Comparison of ENCODE assay signal across 14 mouse cellular contexts in genomic region chr16:93328680-93329395, GRCm38 (mm10).
DNase-seq lines count a peak whose midpoint lies in the region; ATAC-seq and TF ChIP-seq lines count a peak whose summit lies in the region.
"Had no signal": no experiment of that assay in that cellular context is flagged by ENCODE, and none has a peak within 500 bp of the region (broad histone marks: within the 10 kb centered on the region; RNA-seq: fewer than 3 reads in every experiment).

No protein-coding gene starts in this region.

- intact Hi-C loops in heart, adult 2 months (cut with DNase I), result no loop called here
- intact Hi-C loops in heart, postnatal 10 days (cut with DNase I), result no loop called here

- TF ChIP-seq POLR2A in heart, adult 2 months (IDR thresholded peaks at IDR 0.05; ENCODE audit: insufficient read depth, low read depth, low read length), result no peak

- no peak for TF ChIP-seq EP300 in heart, adult 2 months (IDR thresholded peaks at IDR 0.05; ENCODE audit: insufficient read depth, low read depth, low read length)

- ATAC-seq in heart, embryonic 12.5 days (ENCODE audit: insufficient number of reproducible peaks, low FRiP score), result no peak
- ATAC-seq in Patski, result peak; percentile 44
- ATAC-seq in embryonic facial prominence, embryonic 11.5 days (replicated peaks; ENCODE audit: insufficient number of reproducible peaks, low FRiP score, low TSS enrichment, low read depth), result no peak
- no peak for ATAC-seq in limb, embryonic 13.5 days (ENCODE audit: low FRiP score, low read depth)
- ATAC-seq: hindbrain, embryonic 16.5 days had no signal

- no peak overlapping the region for H3K27ac ChIP-seq in heart, embryonic 12.5 days (ENCODE audit: poor library complexity, severe bottlenecking)
- no peak overlapping the region for H3K27ac ChIP-seq in heart, adult 2 months
- H3K27ac ChIP-seq in embryonic facial prominence, embryonic 11.5 days (replicated peaks; ENCODE audit: low read depth, low read length), result no peak overlapping the region
- no peak overlapping the region for H3K27ac ChIP-seq in limb, embryonic 13.5 days

- CTCF ChIA-PET in Patski (lab: Charles Lee), result no interaction called here

- H3K36me3 ChIP-seq in heart, embryonic 12.5 days, result no peaks in the 10 kb centered on the region
- H3K36me3 ChIP-seq in heart, adult 2 months (ENCODE audit: control insufficient read depth, insufficient read depth, low read length), result no peaks in the 10 kb centered on the region
- no peaks in the 10 kb centered on the region for H3K36me3 ChIP-seq in embryonic facial prominence, embryonic 11.5 days (replicated peaks; ENCODE audit: control insufficient read depth, insufficient read depth, low read depth, low read length)
- no peaks in the 10 kb centered on the region for H3K36me3 ChIP-seq in limb, embryonic 13.5 days

- H3K27me3 ChIP-seq in heart, embryonic 12.5 days (replicated peaks), result peaks cover 39% of the 10 kb centered on the region
- no peaks in the 10 kb centered on the region for H3K27me3 ChIP-seq in heart, adult 2 months (ENCODE audit: control insufficient read depth, insufficient read depth, low read length)
- no peaks in the 10 kb centered on the region for H3K27me3 ChIP-seq in Patski
- no peaks in the 10 kb centered on the region for H3K27me3 ChIP-seq in embryonic facial prominence, embryonic 11.5 days (ENCODE audit: control insufficient read depth, insufficient read depth, low read length)
- peaks cover 6% of the 10 kb centered on the region; the same call in 1 of the 2 replicates for H3K27me3 ChIP-seq in limb, embryonic 13.5 days

- H3K4me2 ChIP-seq in heart, embryonic 12.5 days, result peak overlapping the region; percentile 23; the same call in 1 of the 2 replicates
- H3K4me2 ChIP-seq in embryonic facial prominence, embryonic 11.5 days (ENCODE audit: low read depth, low read length), result 0 out of 2 replicates have a peak overlapping the region, but pooled peaks have one; percentile 4
- peak overlapping the region; percentile 35 for H3K4me2 ChIP-seq in limb, embryonic 13.5 days (replicated peaks)

- no peaks in the 10 kb centered on the region for H3K79me2 ChIP-seq in heart, adult 2 months (replicated peaks; ENCODE audit: control insufficient read depth, insufficient read depth, low read length)

- 20% methylated on average over 13 of the region's 13 CpGs for WGBS in heart, embryonic 12.5 days
- WGBS in heart, adult 2 months, result 28% methylated on average over 13 of the region's 13 CpGs
- whole genome bisulfite sequencing in embryonic facial prominence, embryonic 11.5 days, result 25% methylated on average over 13 of the region's 13 CpGs
- WGBS in limb, embryonic 13.5 days, result 21% methylated on average over 13 of the region's 13 CpGs

- TF ChIP-seq CTCF in heart, adult 2 months (IDR thresholded peaks at IDR 0.05), result no peak
- TF ChIP-seq CTCF in Patski (IDR thresholded peaks at IDR 0.05), result no peak

- in situ Hi-C loops in Patski (cut with MboI; ENCODE audit: low pct_unique_long_range_greater_than_20kb), result no loop called here

- no peak overlapping the region for H3K4me3 ChIP-seq in heart, embryonic 12.5 days
- no peak overlapping the region for H3K4me3 ChIP-seq in heart, adult 2 months
- H3K4me3 ChIP-seq in embryonic facial prominence, embryonic 11.5 days (ENCODE audit: low read depth, low read length), result no peak overlapping the region
- H3K4me3 ChIP-seq in limb, embryonic 13.5 days, result no peak overlapping the region

- no peaks in the 10 kb centered on the region for H3K9me3 ChIP-seq in heart, embryonic 12.5 days (replicated peaks)
- no peaks in the 10 kb centered on the region for H3K9me3 ChIP-seq in embryonic facial prominence, embryonic 11.5 days (replicated peaks; ENCODE audit: control insufficient read depth, low read length)
- H3K9me3 ChIP-seq in limb, embryonic 13.5 days, result 0 out of 2 replicates have a peak, but pooled peaks cover 5% of the 10 kb centered on the region

- H3K4me1 ChIP-seq in heart, embryonic 12.5 days (replicated peaks), result peaks cover 10% of the 10 kb centered on the region
- no peaks in the 10 kb centered on the region for H3K4me1 ChIP-seq in heart, adult 2 months (ENCODE audit: control insufficient read depth, insufficient read depth, low read length)
- H3K4me1 ChIP-seq in embryonic facial prominence, embryonic 11.5 days (ENCODE audit: control insufficient read depth, insufficient read depth, low read length), result no peaks in the 10 kb centered on the region; the same call in 1 of the 2 replicates
- peaks cover 11% of the 10 kb centered on the region for H3K4me1 ChIP-seq in limb, embryonic 13.5 days
- H3K4me1 ChIP-seq: megakaryocyte, embryonic 14.5 days had no signal

- POLR2A ChIA-PET in Patski (lab: Charles Lee), result no interaction called here

- DNase-seq in heart, adult 2 months, result no peak
- peak; percentile 58 for DNase-seq in Patski (ENCODE audit: low read depth, low spot score)
- DNase-seq in embryonic facial prominence, embryonic 11.5 days (ENCODE audit: low spot score), result peak; percentile 63
- DNase-seq in cerebellum, adult 9-10 months, result no peak
- no peak for DNase-seq in left cerebral cortex, adult 11 months (ENCODE audit: low spot score)
- DNase-seq in heart, postnatal 10 days, result no peak
- DNase-seq: cerebellum, adult 9-11 months; heart, adult 18-20 months; lung, adult 2 months; spleen, adult 18-20 months had no signal

- no peak overlapping the region for H3K9ac ChIP-seq in heart, embryonic 12.5 days
- no peak overlapping the region for H3K9ac ChIP-seq in heart, adult 2 months (ENCODE audit: low read depth, low read length)
- H3K9ac ChIP-seq in embryonic facial prominence, embryonic 11.5 days (replicated peaks; ENCODE audit: low read length), result no peak overlapping the region
- H3K9ac ChIP-seq in limb, embryonic 13.5 days, result no peak overlapping the region

Comparison
In these comparisons a context has a peak if more than half of its experiments do, and no peak if none do; other contexts are left out.
1. DNase-seq: peak in Patski (single experiment) and embryonic facial prominence, embryonic 11.5 days (single experiment); none in heart, adult 2 months (0 of 2), cerebellum, adult 9-10 months (single experiment), left cerebral cortex, adult 11 months (single experiment) and heart, postnatal 10 days (0 of 2).
2. Peak in every context shown above with its lines, with median percentiles within 50 percentile points of each other: H3K4me2 ChIP-seq.